Mouse (Mus musculus): Measurements from ENCODE around the gene Xpc.

DNA sequence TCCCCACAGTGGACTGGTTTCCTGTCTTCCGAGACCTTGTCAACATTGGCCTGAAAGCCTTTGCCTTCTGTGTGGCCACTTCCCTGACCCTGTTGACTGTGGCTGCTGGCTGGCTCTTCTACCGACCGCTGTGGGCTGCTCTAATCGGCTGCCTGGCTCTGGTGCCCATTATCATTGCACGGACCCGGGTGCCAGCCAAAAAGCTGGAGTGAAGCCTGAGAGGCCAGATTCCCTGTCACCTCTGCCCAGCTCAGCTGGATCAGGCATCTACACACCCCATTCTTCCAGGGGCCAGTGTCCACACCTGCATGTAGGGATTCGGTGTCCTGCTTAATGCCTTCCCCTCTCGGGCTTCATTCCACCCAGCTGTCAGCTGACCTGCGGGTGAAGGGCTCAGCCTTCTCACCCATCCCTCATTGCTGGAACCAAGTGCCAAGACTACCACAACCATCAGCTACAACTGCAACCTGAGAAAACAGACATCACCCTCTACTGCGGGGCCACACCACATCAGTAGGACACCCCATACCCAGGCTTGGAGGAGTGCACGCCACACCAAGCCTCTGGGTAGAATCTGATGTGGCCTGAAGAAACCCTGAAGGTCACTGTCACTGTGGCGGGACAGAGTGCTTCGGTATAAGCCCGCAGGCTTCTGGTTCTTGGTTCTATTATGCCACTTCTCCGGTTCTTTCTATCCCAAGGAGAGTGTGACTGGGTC, 28.8 kb downstream of the Xpc start:
- TF ChIP-seq CTCF (IDR thresholded peaks at IDR 0.05; ENCODE audit: control insufficient read depth, insufficient read depth, low read length) = no peak
- no peak for TF ChIP-seq POLR2A (IDR thresholded peaks at IDR 0.05; ENCODE audit: borderline replicate concordance, control insufficient read depth, low read depth, low read length)

All from bone marrow, adult 2 months (tissue).